Mouse (Mus musculus) cerebellum, adult 11-12 months (tissue): ENCODE results near the gene Olfr317.
"Not testable (repeated sequence)": the region's sequence is repeated elsewhere in the genome, so short reads cannot be mapped to it uniquely, and the experiment has no call there.

ENCODE experiments used
- DNase-seq: peaks from one replicate; pipeline ENCODE4 v3.0.0; 2022

Olfr317 gene

GRCm38 (mm10) chr11:58738792-58739262, at the start of gene Olfr317:
Gene Olfr317, minus strand, starts transcription at chr11:58739212.
- no peak for DNase-seq

GRCm38 (mm10) chr11:58788346-58788745, 49.3 kb upstream of the Olfr317 start:
- no peak for DNase-seq

- DNase-seq, result no peak
Measured at GRCm38 (mm10) chr11:58787651-58788050, 48.6 kb upstream of the Olfr317 start.

- DNase-seq, result no peak
Measured at GRCm38 (mm10) chr11:58784182-58784581, 45.2 kb upstream of the Olfr317 start.

GRCm38 (mm10) chr11:58782480-58783089, 43.6 kb upstream of the Olfr317 start, which contains the start of gene Olfr314:
Gene Olfr314, plus strand, starts transcription at chr11:58782952.
- DNase-seq, result no peak

- DNase-seq, result no peak
Measured at GRCm38 (mm10) chr11:58772888-58773287, 33.9 kb upstream of the Olfr317 start, which contains the start of gene Olfr315. Gene Olfr315, plus strand, starts transcription at chr11:58773188.

- no peak for DNase-seq
Measured at GRCm38 (mm10) chr11:58752434-58752833, 13.4 kb upstream of the Olfr317 start, which contains the start of gene Olfr316. Gene Olfr316, plus strand, starts transcription at chr11:58752734.

GRCm38 (mm10) chr11:58751096-58751495, 12.1 kb upstream of the Olfr317 start:
- not testable (repeated sequence) for DNase-seq

GRCm38 (mm10) chr11:58733372-58733771, 5.6 kb downstream of the Olfr317 start:
- no peak for DNase-seq

GRCm38 (mm10) chr11:58727896-58728650, 10.9 kb downstream of the Olfr317 start:
- DNase-seq, result not testable (repeated sequence)

GRCm38 (mm10) chr11:58723914-58724313, 15.1 kb downstream of the Olfr317 start, which contains the start of gene Olfr318:
Gene Olfr318, minus strand, starts transcription at chr11:58724014.
- DNase-seq, result no peak

- no peak for DNase-seq
Measured at GRCm38 (mm10) chr11:58719701-58720100, 19.3 kb downstream of the Olfr317 start.

- not testable (repeated sequence) for DNase-seq
Measured at GRCm38 (mm10) chr11:58717723-58718122, 21.3 kb downstream of the Olfr317 start.

- no peak for DNase-seq
Measured at GRCm38 (mm10) chr11:58709086-58709485, 29.9 kb downstream of the Olfr317 start.

- DNase-seq, result no peak
Measured at GRCm38 (mm10) chr11:58698862-58699261, 40.1 kb downstream of the Olfr317 start, which contains the start of gene Olfr319. Gene Olfr319, plus strand, starts transcription at chr11:58699162.
